Mouse (Mus musculus): ENCODE results near the gene Egfem1. TPM values are rescaled to one million over a fixed set of nuclear protein-coding genes. Genes with fewer than 3 reads are reported as not detected.

Egfem1 gene
- polyA plus RNA-seq, 1 experiment from 2014 or later, result 0.99 TPM

- Histone ChIP-seq H3K4me3 (ENCODE audit: low read depth, low read length) (no peak overlapping the region), H3K36me3 (ENCODE audit: control insufficient read depth, insufficient read depth, low read length) (no peaks in the 10 kb centered on the region), H3K4me1 (replicated peaks; ENCODE audit: control insufficient read depth, insufficient read depth, low read length) (no peaks in the 10 kb centered on the region), H3K27ac (ENCODE audit: low read depth) (no peak overlapping the region), H3K27me3 (replicated peaks; ENCODE audit: control insufficient read depth, insufficient read depth, low read length) (no peaks in the 10 kb centered on the region), H3K9me3 (ENCODE audit: control insufficient read depth, low read length) (no peaks in the 10 kb centered on the region), H3K9ac (ENCODE audit: low read length) (no peak overlapping the region), H3K4me2 (ENCODE audit: low read length) (no peak overlapping the region)
- DNase-seq (ENCODE audit: low spot score) (no peak), ATAC-seq (replicated peaks; ENCODE audit: low FRiP score, low TSS enrichment, low read depth) (no peak)
- 38% methylated on average over 3 of the region's 3 CpGs for WGBS
Measured at GRCm38 (mm10) chr3:29608713-29609112, 526.9 kb downstream of the Egfem1 start.

GRCm38 (mm10) chr3:29609174-29609573 is 527.4 kb downstream of the Egfem1 start:
- Histone ChIP-seq H3K9me3 (ENCODE audit: control insufficient read depth, low read length) (no peaks in the 10 kb centered on the region), H3K36me3 (ENCODE audit: control insufficient read depth, insufficient read depth, low read length) (no peaks in the 10 kb centered on the region), H3K27ac (ENCODE audit: low read depth) (no peak overlapping the region), H3K9ac (ENCODE audit: low read length) (no peak overlapping the region), H3K27me3 (replicated peaks; ENCODE audit: control insufficient read depth, insufficient read depth, low read length) (no peaks in the 10 kb centered on the region), H3K4me1 (replicated peaks; ENCODE audit: control insufficient read depth, insufficient read depth, low read length) (no peaks in the 10 kb centered on the region), H3K4me2 (ENCODE audit: low read length) (no peak overlapping the region), H3K4me3 (ENCODE audit: low read depth, low read length) (no peak overlapping the region)
- ATAC-seq (replicated peaks; ENCODE audit: low FRiP score, low TSS enrichment, low read depth), result no peak
- 72% methylated on average over 2 of the region's 2 CpGs for whole genome bisulfite sequencing
- DNase-seq (ENCODE audit: low spot score), result no peak

GRCm38 (mm10) chr3:29619586-29619985 is 537.8 kb downstream of the Egfem1 start:
- 67% methylated on average over 1 of the region's 1 CpGs for WGBS
- DNase-seq (ENCODE audit: low spot score), result no peak
- H3K27ac ChIP-seq (ENCODE audit: low read depth), result no peak overlapping the region
- H3K4me3 ChIP-seq (ENCODE audit: low read depth, low read length), result no peak overlapping the region
- H3K4me1 ChIP-seq (replicated peaks; ENCODE audit: control insufficient read depth, insufficient read depth, low read length), result no peaks in the 10 kb centered on the region
- H3K9me3 ChIP-seq (ENCODE audit: control insufficient read depth, low read length), result no peaks in the 10 kb centered on the region
- H3K9ac ChIP-seq (ENCODE audit: low read length), result no peak overlapping the region
- ATAC-seq (replicated peaks; ENCODE audit: low FRiP score, low TSS enrichment, low read depth), result no peak
- H3K4me2 ChIP-seq (ENCODE audit: low read length), result no peak overlapping the region
- H3K27me3 ChIP-seq (replicated peaks; ENCODE audit: control insufficient read depth, insufficient read depth, low read length), result no peaks in the 10 kb centered on the region
- H3K36me3 ChIP-seq (ENCODE audit: control insufficient read depth, insufficient read depth, low read length), result no peaks in the 10 kb centered on the region

DNA sequence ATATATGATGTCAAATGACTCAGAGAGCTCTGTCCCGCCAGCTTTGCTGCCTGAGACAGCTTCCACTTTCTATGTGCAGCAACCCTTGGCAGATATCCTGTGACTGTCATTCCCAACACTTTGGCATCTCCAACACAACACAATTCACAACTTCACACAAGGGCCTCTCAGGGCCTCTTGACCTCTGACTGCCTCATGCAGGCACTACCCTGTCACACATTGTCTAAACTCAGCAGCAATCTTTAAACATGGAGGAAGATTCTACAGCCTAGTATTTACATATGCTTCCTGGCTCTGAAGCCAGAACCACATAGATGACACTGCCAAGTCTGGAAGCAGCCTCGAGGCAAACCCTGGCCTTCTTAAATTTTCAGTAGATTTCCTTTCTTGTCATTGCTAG is 558.0 kb downstream of the Egfem1 start:
- Histone ChIP-seq H3K9me3 (ENCODE audit: control insufficient read depth, low read length) (no peaks in the 10 kb centered on the region), H3K36me3 (ENCODE audit: control insufficient read depth, insufficient read depth, low read length) (no peaks in the 10 kb centered on the region), H3K27ac (ENCODE audit: low read depth) (no peak overlapping the region), H3K9ac (ENCODE audit: low read length) (no peak overlapping the region), H3K4me3 (ENCODE audit: low read depth, low read length) (no peak overlapping the region), H3K27me3 (replicated peaks; ENCODE audit: control insufficient read depth, insufficient read depth, low read length) (no peaks in the 10 kb centered on the region), H3K4me1 (replicated peaks; ENCODE audit: control insufficient read depth, insufficient read depth, low read length) (no peaks in the 10 kb centered on the region), H3K4me2 (ENCODE audit: low read length) (no peak overlapping the region)
- DNase-seq (ENCODE audit: low spot score), result no peak
- no peak for ATAC-seq (replicated peaks; ENCODE audit: low FRiP score, low TSS enrichment, low read depth)
- WGBS, result 65% methylated on average over 2 of the region's 2 CpGs

DNA sequence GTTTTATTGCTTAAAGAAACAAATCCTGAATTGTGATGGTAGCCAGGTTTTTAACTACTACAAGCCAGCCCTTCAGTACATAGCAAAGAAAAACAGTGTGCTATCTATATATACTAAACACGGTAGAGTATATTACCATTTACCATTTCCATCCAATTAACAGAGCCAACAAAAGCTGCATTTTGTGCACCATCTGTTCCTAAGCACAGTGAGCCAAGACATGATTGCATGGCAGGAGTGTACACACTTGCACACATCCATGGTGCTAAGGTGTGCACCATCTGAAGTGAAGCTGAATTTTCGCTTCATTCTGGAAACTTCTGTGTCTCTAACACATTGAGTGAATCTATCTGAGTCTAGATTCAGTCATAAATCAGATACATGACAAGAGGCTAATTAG is 585.0 kb downstream of the Egfem1 start:
- 74% methylated on average over 2 of the region's 2 CpGs for WGBS
- no peaks in the 10 kb centered on the region for H3K9me3 ChIP-seq (ENCODE audit: control insufficient read depth, low read length)
- no peaks in the 10 kb centered on the region for H3K27me3 ChIP-seq (replicated peaks; ENCODE audit: control insufficient read depth, insufficient read depth, low read length)

GRCm38 (mm10) chr3:29689367-29690285 is 607.8 kb downstream of the Egfem1 start:
- WGBS, result 86% methylated on average over 8 of the region's 8 CpGs
- no peaks in the 10 kb centered on the region for H3K36me3 ChIP-seq (ENCODE audit: control insufficient read depth, insufficient read depth, low read length)
- H3K4me1 ChIP-seq (replicated peaks; ENCODE audit: control insufficient read depth, insufficient read depth, low read length), result no peaks in the 10 kb centered on the region
- H3K9ac ChIP-seq (ENCODE audit: low read length), result no peak overlapping the region
- no peak overlapping the region for H3K4me3 ChIP-seq (ENCODE audit: low read depth, low read length)
- no peaks in the 10 kb centered on the region for H3K9me3 ChIP-seq (ENCODE audit: control insufficient read depth, low read length)
- no peak overlapping the region for H3K27ac ChIP-seq (ENCODE audit: low read depth)
- H3K27me3 ChIP-seq (replicated peaks; ENCODE audit: control insufficient read depth, insufficient read depth, low read length), result no peaks in the 10 kb centered on the region
- no peak for DNase-seq (ENCODE audit: low spot score)
- no peak overlapping the region for H3K4me2 ChIP-seq (ENCODE audit: low read length)
- ATAC-seq (replicated peaks; ENCODE audit: low FRiP score, low TSS enrichment, low read depth), result no peak

More for the DNA sequence above, 585.0 kb downstream of the Egfem1 start:
- Histone ChIP-seq H3K4me1 (replicated peaks; ENCODE audit: control insufficient read depth, insufficient read depth, low read length) (no peaks in the 10 kb centered on the region), H3K4me3 (ENCODE audit: low read depth, low read length) (no peak overlapping the region), H3K9ac (ENCODE audit: low read length) (no peak overlapping the region), H3K36me3 (ENCODE audit: control insufficient read depth, insufficient read depth, low read length) (no peaks in the 10 kb centered on the region), H3K4me2 (ENCODE audit: low read length) (no peak overlapping the region), H3K27ac (ENCODE audit: low read depth) (no peak overlapping the region)
- DNase-seq (ENCODE audit: low spot score) (no peak), ATAC-seq (replicated peaks; ENCODE audit: low FRiP score, low TSS enrichment, low read depth) (no peak)

DNA sequence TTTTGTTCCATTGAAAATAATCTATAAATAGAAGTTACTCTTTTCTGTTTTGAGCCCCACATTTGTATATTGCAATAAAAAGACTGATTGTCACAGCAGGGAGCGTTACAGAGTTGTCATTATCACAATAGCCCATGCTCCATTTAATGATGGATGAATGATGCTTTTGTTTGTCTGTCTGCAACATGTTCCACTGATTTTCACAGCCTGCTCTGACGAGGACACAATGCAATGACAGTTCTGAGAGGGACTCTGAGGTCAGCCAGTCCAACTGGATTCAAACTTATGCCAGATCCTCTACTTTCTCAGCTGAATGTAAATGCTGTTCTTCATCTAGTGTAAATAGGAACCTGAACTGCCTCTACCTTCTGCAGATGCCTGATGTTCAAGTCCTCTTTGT is 619.3 kb downstream of the Egfem1 start:
- H3K9me3 ChIP-seq (ENCODE audit: control insufficient read depth, low read length), result no peaks in the 10 kb centered on the region
- no peaks in the 10 kb centered on the region for H3K36me3 ChIP-seq (ENCODE audit: control insufficient read depth, insufficient read depth, low read length)
- no peaks in the 10 kb centered on the region for H3K27me3 ChIP-seq (replicated peaks; ENCODE audit: control insufficient read depth, insufficient read depth, low read length)
- no peak overlapping the region for H3K4me2 ChIP-seq (ENCODE audit: low read length)
- DNase-seq (ENCODE audit: low spot score), result no peak
- no peak overlapping the region for H3K4me3 ChIP-seq (ENCODE audit: low read depth, low read length)
- H3K4me1 ChIP-seq (replicated peaks; ENCODE audit: control insufficient read depth, insufficient read depth, low read length), result no peaks in the 10 kb centered on the region
- no peak overlapping the region for H3K9ac ChIP-seq (ENCODE audit: low read length)
- 51% methylated on average over 2 of the region's 2 CpGs for WGBS
- ATAC-seq (replicated peaks; ENCODE audit: low FRiP score, low TSS enrichment, low read depth), result no peak
- H3K27ac ChIP-seq (ENCODE audit: low read depth), result no peak overlapping the region

GRCm38 (mm10) chr3:29706816-29707215 is 625.0 kb downstream of the Egfem1 start:
- 92% methylated on average over 2 of the region's 2 CpGs for WGBS
- no peak overlapping the region for H3K4me3 ChIP-seq (ENCODE audit: low read depth, low read length)
- DNase-seq (ENCODE audit: low spot score), result no peak

DNA sequence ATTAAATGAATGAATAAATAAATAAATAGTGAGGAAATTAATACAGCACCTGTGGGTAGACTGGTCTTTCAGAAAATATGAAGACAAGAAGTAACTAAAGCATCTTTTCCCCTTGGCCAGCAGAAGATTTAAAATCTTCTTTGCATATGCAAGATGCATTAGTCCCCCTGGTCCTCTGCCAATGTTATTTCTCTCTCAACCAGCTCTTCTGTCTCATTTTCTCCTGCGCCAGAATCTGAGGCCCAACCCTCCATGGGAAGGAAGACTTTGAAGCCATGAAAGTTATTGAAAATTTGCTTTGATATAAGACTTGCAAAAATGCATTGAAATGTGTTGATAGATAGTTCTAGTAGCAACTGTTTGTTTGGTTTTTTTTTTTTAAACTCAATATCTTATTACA is 625.6 kb downstream of the Egfem1 start:
- Histone ChIP-seq H3K36me3 (ENCODE audit: control insufficient read depth, insufficient read depth, low read length) (no peaks in the 10 kb centered on the region), H3K27me3 (replicated peaks; ENCODE audit: control insufficient read depth, insufficient read depth, low read length) (no peaks in the 10 kb centered on the region), H3K4me3 (ENCODE audit: low read depth, low read length) (no peak overlapping the region), H3K9ac (ENCODE audit: low read length) (no peak overlapping the region), H3K9me3 (ENCODE audit: control insufficient read depth, low read length) (no peaks in the 10 kb centered on the region), H3K27ac (ENCODE audit: low read depth) (no peak overlapping the region), H3K4me1 (replicated peaks; ENCODE audit: control insufficient read depth, insufficient read depth, low read length) (no peaks in the 10 kb centered on the region), H3K4me2 (ENCODE audit: low read length) (no peak overlapping the region)
- no peak for DNase-seq (ENCODE audit: low spot score)
- 96% methylated on average over 1 of the region's 1 CpGs for WGBS
- no peak for ATAC-seq (replicated peaks; ENCODE audit: low FRiP score, low TSS enrichment, low read depth)

More at GRCm38 (mm10) chr3:29706816-29707215, 625.0 kb downstream of the Egfem1 start:
- Histone ChIP-seq H3K27me3 (replicated peaks; ENCODE audit: control insufficient read depth, insufficient read depth, low read length) (no peaks in the 10 kb centered on the region), H3K4me1 (replicated peaks; ENCODE audit: control insufficient read depth, insufficient read depth, low read length) (no peaks in the 10 kb centered on the region), H3K27ac (ENCODE audit: low read depth) (no peak overlapping the region), H3K9me3 (ENCODE audit: control insufficient read depth, low read length) (no peaks in the 10 kb centered on the region), H3K36me3 (ENCODE audit: control insufficient read depth, insufficient read depth, low read length) (no peaks in the 10 kb centered on the region), H3K9ac (ENCODE audit: low read length) (no peak overlapping the region), H3K4me2 (ENCODE audit: low read length) (no peak overlapping the region)
- ATAC-seq (replicated peaks; ENCODE audit: low FRiP score, low TSS enrichment, low read depth), result no peak
